Mouse (Mus musculus) heart, embryonic 14.5 days (tissue): ENCODE results near the gene Ypel5. TPM values are rescaled to one million over a fixed set of nuclear protein-coding genes. Genes with fewer than 3 reads are reported as not detected.

Experiments used
- ATAC-seq: fragments of 200-750 bp; cut with Nextera tagmentation; 2 replicates; pipeline ENCODE4 v1.8.0; 2017; ENCODE audit warnings: low read depth, moderate TSS enrichment; ENCODE audit not compliant: insufficient number of reproducible peaks, insufficient read depth, low FRiP score
- H3K27ac ChIP-seq, 2 experiments: fragments of 200-500 bp in 1 of 2; fragments of 300-500 bp in 1 of 2; sonication (generic) in 1 of 2; replicated peaks in 1 of 2; 2 replicates each; pipeline ENCODE4 v1.5.1; 2012 to 2014; ENCODE audit warnings: low read depth in 2 of 2, low read length in 2 of 2, control low read depth in 1 of 2, mild to moderate bottlenecking in 1 of 2, mixed read lengths in 1 of 2; ENCODE audit not compliant: control insufficient read depth in 1 of 2, insufficient read depth in 1 of 2
- H3K27me3 ChIP-seq: fragments of 300-500 bp; sonication (generic); 2 replicates; pipeline ENCODE4 v1.6.1; 2014; ENCODE audit warnings: mild to moderate bottlenecking, low read length, control low read depth; ENCODE audit not compliant: control insufficient read depth, insufficient read depth
- H3K36me3 ChIP-seq: fragments of 300-500 bp; sonication (generic); 2 replicates; pipeline ENCODE4 v1.6.1; 2014; ENCODE audit warnings: mild to moderate bottlenecking, control low read depth, low read length, mixed read lengths; ENCODE audit not compliant: control insufficient read depth, insufficient read depth
- H3K4me1 ChIP-seq, 2 experiments: fragments of 200-500 bp in 1 of 2; fragments of 300-500 bp in 1 of 2; sonication (generic) in 1 of 2; 2 replicates each; pipeline ENCODE4 v1.6.1; 2012 to 2014; ENCODE audit warnings: low read length in 2 of 2, control low read depth in 1 of 2, mixed read lengths in 1 of 2; ENCODE audit not compliant: control insufficient read depth in 2 of 2, insufficient read depth in 2 of 2
- H3K4me2 ChIP-seq: fragments of 300-500 bp; sonication (generic); 2 replicates; pipeline ENCODE4 v1.6.1; 2014; ENCODE audit warnings: mild to moderate bottlenecking, low read length
- H3K4me3 ChIP-seq, 2 experiments: fragments of 200-500 bp in 1 of 2; fragments of 300-500 bp in 1 of 2; sonication (generic) in 1 of 2; 2 replicates each; pipeline ENCODE4 v1.5.1; 2012 to 2014; ENCODE audit warnings: low read length in 2 of 2, mild to moderate bottlenecking in 2 of 2, control low read depth in 1 of 2, low read depth in 1 of 2, moderate library complexity in 1 of 2; ENCODE audit not compliant: control insufficient read depth in 1 of 2, insufficient read depth in 1 of 2
- H3K9ac ChIP-seq: fragments of 300-500 bp; sonication (generic); 2 replicates; pipeline ENCODE4 v1.6.1; 2014; ENCODE audit warnings: mild to moderate bottlenecking, low read length
- H3K9me3 ChIP-seq: fragments of 300-500 bp; sonication (generic); 2 replicates; pipeline ENCODE4 v1.6.1; 2016; ENCODE audit warnings: low read length, control low read depth; ENCODE audit not compliant: control insufficient read depth
- WGBS: fragments of 180-500 bp; shearing (Covaris S2); extraction: QIAGEN DNeasy Blood & Tissue Kit; methylation state at CpG from one replicate; pipeline ENCODE4 v1.1.7; 2014; 5-methylcytosine and 5-hydroxymethylcytosine counted together
- polyA plus RNA-seq: library from polyadenylated mRNA; unstranded; fragments of >200 nt; fragmentation: Nextera tagmentation; extraction: Ambion mirVana; gene quantifications from 2 replicates; pipeline ENCODE4 v1.2.1, GENCODE M21; 2014

Ypel5 gene
- polyA plus RNA-seq, 1 experiment from 2014 or later: 68.6 TPM

- Histone ChIP-seq H3K9me3 (no peaks in the 10 kb centered on the region), H3K36me3 (no peaks in the 10 kb centered on the region), H3K27me3 (no peaks in the 10 kb centered on the region), H3K27ac (no peak overlapping the region), H3K9ac (no peak overlapping the region), H3K4me3 (no peak overlapping the region), H3K4me2 (no peak overlapping the region), H3K4me1 (no peaks in the 10 kb centered on the region)
- no peak for ATAC-seq
- 56% methylated on average over 7 of the region's 7 CpGs for WGBS
Measured at GRCm38 (mm10) chr17:72809942-72810654, 26.2 kb upstream of the Ypel5 start.

GRCm38 (mm10) chr17:72813419-72814315 lies 22.6 kb upstream of the Ypel5 start:
- Histone ChIP-seq H3K4me2 (no peak overlapping the region), H3K9ac (no peak overlapping the region), H3K27me3 (no peaks in the 10 kb centered on the region), H3K4me1 (no peaks in the 10 kb centered on the region), H3K27ac (no peak overlapping the region), H3K36me3 (no peaks in the 10 kb centered on the region), H3K4me3 (no peak overlapping the region), H3K9me3 (no peaks in the 10 kb centered on the region)
- no peak for ATAC-seq
- WGBS: 12% methylated on average over 12 of the region's 12 CpGs

- Histone ChIP-seq H3K9me3 (no peaks in the 10 kb centered on the region), H3K4me3 (no peak overlapping the region), H3K36me3 (no peaks in the 10 kb centered on the region), H3K4me1 (peaks cover 7 to 12% of the 10 kb centered on the region in 2 experiments), H3K4me2 (no peak overlapping the region), H3K27ac (no peak overlapping the region), H3K27me3 (no peaks in the 10 kb centered on the region), H3K9ac (no peak overlapping the region)
- 83% methylated on average over 5 of the region's 5 CpGs for WGBS
- ATAC-seq: no peak
Measured at GRCm38 (mm10) chr17:72817574-72817973, 18.7 kb upstream of the Ypel5 start.

GRCm38 (mm10) chr17:72819714-72820113 lies 16.5 kb upstream of the Ypel5 start:
- ATAC-seq: no peak
- Histone ChIP-seq H3K27me3 (no peaks in the 10 kb centered on the region), H3K27ac (no peak overlapping the region), H3K4me1 (peaks cover 7 to 12% of the 10 kb centered on the region in 2 experiments), H3K4me2 (no peak overlapping the region), H3K9me3 (no peaks in the 10 kb centered on the region), H3K9ac (no peak overlapping the region), H3K36me3 (no peaks in the 10 kb centered on the region), H3K4me3 (no peak overlapping the region)
- WGBS: 53% methylated on average over 2 of the region's 2 CpGs

- Histone ChIP-seq H3K9me3 (no peaks in the 10 kb centered on the region), H3K27me3 (no peaks in the 10 kb centered on the region), H3K27ac (peak overlapping the region in 1 of 2 experiments; percentile 33; a peak in 1 of 4 replicates), H3K4me1 (peaks cover 7 to 12% of the 10 kb centered on the region in 2 experiments), H3K4me2 (peak overlapping the region; percentile 19; the same call in 1 of the 2 replicates), H3K36me3 (no peaks in the 10 kb centered on the region), H3K9ac (no peak overlapping the region), H3K4me3 (no peak overlapping the region)
- no peak for ATAC-seq
- WGBS: 2% methylated on average over 4 of the region's 4 CpGs
Measured at GRCm38 (mm10) chr17:72820425-72820824, 15.8 kb upstream of the Ypel5 start.

- no peak for ATAC-seq
- Histone ChIP-seq H3K9ac (no peak overlapping the region), H3K27ac (no peak overlapping the region), H3K9me3 (no peaks in the 10 kb centered on the region), H3K36me3 (no peaks in the 10 kb centered on the region), H3K4me2 (no peak overlapping the region), H3K27me3 (no peaks in the 10 kb centered on the region), H3K4me1 (peaks cover 7 to 12% of the 10 kb centered on the region in 2 experiments), H3K4me3 (no peak overlapping the region)
- 63% methylated on average over 1 of the region's 1 CpGs for WGBS
Measured at GRCm38 (mm10) chr17:72821923-72822322, 14.3 kb upstream of the Ypel5 start.

GRCm38 (mm10) chr17:72826916-72827534 lies 9.2 kb upstream of the Ypel5 start:
- Histone ChIP-seq H3K36me3 (no peaks in the 10 kb centered on the region), H3K9me3 (no peaks in the 10 kb centered on the region), H3K4me3 (no peak overlapping the region), H3K9ac (no peak overlapping the region), H3K27ac (no peak overlapping the region), H3K4me2 (no peak overlapping the region), H3K27me3 (no peaks in the 10 kb centered on the region), H3K4me1 (peaks cover 7 to 16% of the 10 kb centered on the region in 2 experiments)
- 81% methylated on average over 3 of the region's 3 CpGs for WGBS
- ATAC-seq: no peak
